ENCODE assay signal across 9 mouse cellular contexts in genomic region chr2:27513861-27514260, GRCm38 (mm10). TPM values are rescaled to one million over a fixed set of nuclear protein-coding genes. Genes with fewer than 3 reads are reported as not detected.
DNase-seq lines count a peak whose midpoint lies in the region; ATAC-seq and TF ChIP-seq lines count a peak whose summit lies in the region.
"Had no signal": no experiment of that assay in that cellular context is flagged by ENCODE, and none has a peak within 500 bp of the region (broad histone marks: within the 10 kb centered on the region; RNA-seq: fewer than 3 reads in every experiment).

No protein-coding gene starts in this region.

- H3K27ac ChIP-seq in heart, adult 2 months = peak overlapping the region; percentile 87
- H3K27ac ChIP-seq in limb, embryonic 11.5 days (replicated peaks; ENCODE audit: low read depth, low read length) = peak overlapping the region; percentile 79; the same call in 1 of the 2 replicates
- H3K27ac ChIP-seq in stomach, embryonic 15.5 days = peak overlapping the region; percentile 90

- TF ChIP-seq CTCF in heart, adult 2 months (IDR thresholded peaks at IDR 0.05) = no peak

- H3K4me1 ChIP-seq in heart, adult 2 months (ENCODE audit: control insufficient read depth, insufficient read depth, low read length) = peaks cover 10% of the 10 kb centered on the region
- H3K4me1 ChIP-seq in limb, embryonic 11.5 days (ENCODE audit: control insufficient read depth, insufficient read depth, low read length) = peaks cover 21% of the 10 kb centered on the region
- peaks cover 23% of the 10 kb centered on the region for H3K4me1 ChIP-seq in stomach, embryonic 15.5 days

- H3K9me3 ChIP-seq in limb, embryonic 11.5 days (ENCODE audit: control insufficient read depth, low read length) = no peaks in the 10 kb centered on the region
- no peaks in the 10 kb centered on the region for H3K9me3 ChIP-seq in stomach, embryonic 15.5 days

- TF ChIP-seq EP300 in heart, adult 2 months (IDR thresholded peaks at IDR 0.05; ENCODE audit: insufficient read depth, low read depth, low read length) = no peak

- peak overlapping the region; percentile 65 for H3K4me3 ChIP-seq in heart, adult 2 months
- H3K4me3 ChIP-seq in limb, embryonic 11.5 days (ENCODE audit: low read depth, low read length) = peak overlapping the region; percentile 95
- peak overlapping the region; percentile 92 for H3K4me3 ChIP-seq in stomach, embryonic 15.5 days (replicated peaks)

- H3K4me2 ChIP-seq in limb, embryonic 11.5 days (ENCODE audit: low read depth, severe bottlenecking) = peak overlapping the region; percentile 96
- H3K4me2 ChIP-seq in stomach, embryonic 15.5 days = peak overlapping the region; percentile 87

- H3K27me3 ChIP-seq in heart, adult 2 months (ENCODE audit: control insufficient read depth, insufficient read depth, low read length) = no peaks in the 10 kb centered on the region; the same call in 1 of the 2 replicates
- H3K27me3 ChIP-seq in limb, embryonic 11.5 days (ENCODE audit: control insufficient read depth, insufficient read depth, low read length) = no peaks in the 10 kb centered on the region
- no peaks in the 10 kb centered on the region for H3K27me3 ChIP-seq in stomach, embryonic 15.5 days (replicated peaks)

- TF ChIP-seq POLR2A in heart, adult 2 months (IDR thresholded peaks at IDR 0.05; ENCODE audit: insufficient read depth, low read depth, low read length) = no peak

- no peak for ATAC-seq in limb, embryonic 11.5 days (ENCODE audit: insufficient number of reproducible peaks, low FRiP score, low TSS enrichment, low read depth)
- no peak for ATAC-seq in stomach, embryonic 15.5 days (ENCODE audit: insufficient read depth, low FRiP score, low read depth)

- H3K9ac ChIP-seq in heart, adult 2 months (ENCODE audit: low read depth, low read length) = peak overlapping the region; percentile 73; the same call in 1 of the 2 replicates
- H3K9ac ChIP-seq in limb, embryonic 11.5 days (ENCODE audit: low read length) = peak overlapping the region; percentile 92
- no peak overlapping the region for H3K9ac ChIP-seq in stomach, embryonic 15.5 days

- H3K36me3 ChIP-seq in heart, adult 2 months (ENCODE audit: control insufficient read depth, insufficient read depth, low read length) = 0 out of 2 replicates have a peak, but pooled peaks cover 1% of the 10 kb centered on the region
- H3K36me3 ChIP-seq in limb, embryonic 11.5 days (ENCODE audit: control insufficient read depth, insufficient read depth, low read length) = no peaks in the 10 kb centered on the region
- no peaks in the 10 kb centered on the region for H3K36me3 ChIP-seq in stomach, embryonic 15.5 days

- intact Hi-C loops in heart, adult 2 months (cut with DNase I) = loop anchor here (2.0 to 10.0 kb wide), 2 partner anchors 39 to 229 kb away; no protein-coding TSS in a partner anchor

- 74% methylated on average over 5 of the region's 5 CpGs for WGBS in heart, adult 2 months
- 74% methylated on average over 5 of the region's 5 CpGs for WGBS in limb, embryonic 11.5 days
- 64% methylated on average over 5 of the region's 5 CpGs for WGBS in stomach, embryonic 15.5 days

- DNase-seq in heart, adult 2 months = no peak
- DNase-seq in heart, adult 8-10 months (ENCODE audit: low spot score) = no peak
- peak; percentile 8 for DNase-seq in right cerebral cortex, adult 18-20 months
- DNase-seq in right cerebral cortex, postnatal 36 days (ENCODE audit: low spot score in 2 of 2) = no peak
- no peak for DNase-seq in limb, embryonic 11.5 days (ENCODE audit: low spot score)
- no peak for DNase-seq in layer of hippocampus, adult 9-10 months (ENCODE audit: low spot score)
- DNase-seq in layer of hippocampus, adult 8-10 months (ENCODE audit: low spot score in 2 of 2) = no peak
- DNase-seq: cerebellum, adult 9-10 months had no signal

- H3K79me2 ChIP-seq in heart, adult 2 months (replicated peaks; ENCODE audit: control insufficient read depth, insufficient read depth, low read length) = peaks cover 6% of the 10 kb centered on the region; the same call in 1 of the 2 replicates

RNA-seq across cellular contexts. Expression of gene Wdr5, which starts 1.1 kb away (rescaled TPM):
- 10 to 100 TPM; 24.0 to 24.8 TPM for total RNA-seq in heart, adult 2 months (2021)
- polyA plus RNA-seq in heart, adult 2 months (2012; rRNA removed) = 18.6 and 27.4 TPM in 2 replicates
- 10 to 100 TPM; 22.0 to 25.5 (median 23.5) TPM for total RNA-seq in heart, adult 8-10 months (2022)
- 77.6 and 83.3 TPM in 2 replicates for polyA plus RNA-seq in limb, embryonic 11.5 days (2014; fragmentation: Nextera tagmentation; extraction: Ambion mirVana)
- 49.2 and 52.0 TPM in 2 replicates for polyA plus RNA-seq in stomach, embryonic 15.5 days (2015; fragmentation: Nextera tagmentation; extraction: Ambion mirVana)
- total RNA-seq in layer of hippocampus, adult 8-10 months (2022) = 10 to 100 TPM; 25.7 to 29.8 (median 27.9) TPM

RNA-seq across cellular contexts. Expression of gene Brd3, which starts 6.4 kb away (rescaled TPM):
- 10 to 100 TPM; 27.0 to 28.7 TPM for total RNA-seq in heart, adult 2 months (2021)
- polyA plus RNA-seq in heart, adult 2 months (2012; rRNA removed) = 12.5 and 13.1 TPM in 2 replicates
- total RNA-seq in heart, adult 8-10 months (2022) = 10 to 100 TPM; 27.4 to 28.6 (median 28.3) TPM
- 223 and 240 TPM in 2 replicates for polyA plus RNA-seq in limb, embryonic 11.5 days (2014; fragmentation: Nextera tagmentation; extraction: Ambion mirVana)
- polyA plus RNA-seq in stomach, embryonic 15.5 days (2015; fragmentation: Nextera tagmentation; extraction: Ambion mirVana) = 76.2 and 87.8 TPM in 2 replicates
- total RNA-seq in layer of hippocampus, adult 8-10 months (2022) = 10 to 100 TPM; 40.6 to 47.9 (median 46.6) TPM
